Mouse (Mus musculus): Measurements from ENCODE around the gene Rapgef4. TPM values are rescaled to one million over a fixed set of nuclear protein-coding genes. Genes with fewer than 3 reads are reported as not detected.

Gene Rapgef4
- polyA plus RNA-seq, 1 experiment: 0.08 TPM

- H3K27me3 ChIP-seq (ENCODE audit: control insufficient read depth, insufficient read depth, insufficient read length): no peaks in the 10 kb centered on the region
- peaks cover 26% of the 10 kb centered on the region for H3K79me3 ChIP-seq (ENCODE audit: low read depth)
- peaks cover under 1% of the 10 kb centered on the region for H3K36me3 ChIP-seq (ENCODE audit: control insufficient read depth, insufficient read depth)
- no peak for TF ChIP-seq CTCF (IDR thresholded peaks at IDR 0.05; ENCODE audit: control insufficient read depth, insufficient read depth, insufficient read length)
- TF ChIP-seq USF1 (IDR thresholded peaks at IDR 0.05; ENCODE audit: low read depth): no peak
- no peak for TF ChIP-seq MYOG (IDR thresholded peaks at IDR 0.05; ENCODE audit: control insufficient read depth, extremely low read depth, insufficient read length)
- no peak for TF ChIP-seq MAX (IDR thresholded peaks at IDR 0.05)
- TF ChIP-seq MYOD1 (IDR thresholded peaks at IDR 0.05; ENCODE audit: control insufficient read depth, insufficient read length, low read depth): no peak
- no peak for TF ChIP-seq FOSL1 (IDR thresholded peaks at IDR 0.05; ENCODE audit: insufficient read depth, low read length, poor library complexity, severe bottlenecking)
- TF ChIP-seq CEBPB (IDR thresholded peaks at IDR 0.05; ENCODE audit: low read depth): no peak
- no peak overlapping the region for H3ac ChIP-seq (ENCODE audit: control insufficient read depth, insufficient read length, low read depth)
- H3K79me2 ChIP-seq (ENCODE audit: control insufficient read depth, insufficient read depth): peaks cover 36% of the 10 kb centered on the region
- no peak overlapping the region for H3K4me3 ChIP-seq (ENCODE audit: insufficient read depth, poor library complexity, severe bottlenecking)
These were observed 303.6 kb downstream of the Rapgef4 start for GRCm38 (mm10) chr2:72284689-72285088.

- H3ac ChIP-seq (ENCODE audit: control insufficient read depth, insufficient read length, low read depth): peak within 1 kb of the TSS; percentile 90
- TF ChIP-seq CTCF (IDR thresholded peaks at IDR 0.05; ENCODE audit: control insufficient read depth, insufficient read depth, insufficient read length) (peak; percentile 70), FOSL1 (IDR thresholded peaks at IDR 0.05; ENCODE audit: insufficient read depth, low read length, poor library complexity, severe bottlenecking) (no peak), CEBPB (IDR thresholded peaks at IDR 0.05; ENCODE audit: low read depth) (no peak), MAX (IDR thresholded peaks at IDR 0.05) (no peak), MYOG (IDR thresholded peaks at IDR 0.05; ENCODE audit: control insufficient read depth, extremely low read depth, insufficient read length) (no peak), USF1 (IDR thresholded peaks at IDR 0.05; ENCODE audit: low read depth) (no peak)
- peaks cover 42% of the 10 kb centered on the region for H3K79me2 ChIP-seq (ENCODE audit: control insufficient read depth, insufficient read depth)
- H3K4me3 ChIP-seq (ENCODE audit: insufficient read depth, poor library complexity, severe bottlenecking): peak within 1 kb of the TSS; percentile 71
- H3K36me3 ChIP-seq (ENCODE audit: control insufficient read depth, insufficient read depth): peaks cover 7% of the 10 kb centered on the region
- peaks cover 32% of the 10 kb centered on the region for H3K79me3 ChIP-seq (ENCODE audit: low read depth)
- H3K27me3 ChIP-seq (ENCODE audit: control insufficient read depth, insufficient read depth, insufficient read length): no peaks in the 10 kb centered on the region
These were observed 304.3 kb downstream of the Rapgef4 start, which contains the start of gene Map3k20 for GRCm38 (mm10) chr2:72285256-72285887. TSS of gene Map3k20 (plus strand) at chr2:72285637.

GRCm38 (mm10) chr2:72285888-72286661, 305.0 kb downstream of the Rapgef4 start:
- Histone ChIP-seq H3K4me3 (ENCODE audit: insufficient read depth, poor library complexity, severe bottlenecking) (peak overlapping the region; percentile 71), H3ac (ENCODE audit: control insufficient read depth, insufficient read length, low read depth) (peak overlapping the region; percentile 90), H3K27me3 (ENCODE audit: control insufficient read depth, insufficient read depth, insufficient read length) (no peaks in the 10 kb centered on the region), H3K79me3 (ENCODE audit: low read depth) (peaks cover 40% of the 10 kb centered on the region), H3K36me3 (ENCODE audit: control insufficient read depth, insufficient read depth) (peaks cover 13% of the 10 kb centered on the region), H3K79me2 (ENCODE audit: control insufficient read depth, insufficient read depth) (peaks cover 50% of the 10 kb centered on the region)
- TF ChIP-seq CEBPB (IDR thresholded peaks at IDR 0.05; ENCODE audit: low read depth) (peak; percentile 78), CTCF (IDR thresholded peaks at IDR 0.05; ENCODE audit: control insufficient read depth, insufficient read depth, insufficient read length) (no peak)

DNA sequence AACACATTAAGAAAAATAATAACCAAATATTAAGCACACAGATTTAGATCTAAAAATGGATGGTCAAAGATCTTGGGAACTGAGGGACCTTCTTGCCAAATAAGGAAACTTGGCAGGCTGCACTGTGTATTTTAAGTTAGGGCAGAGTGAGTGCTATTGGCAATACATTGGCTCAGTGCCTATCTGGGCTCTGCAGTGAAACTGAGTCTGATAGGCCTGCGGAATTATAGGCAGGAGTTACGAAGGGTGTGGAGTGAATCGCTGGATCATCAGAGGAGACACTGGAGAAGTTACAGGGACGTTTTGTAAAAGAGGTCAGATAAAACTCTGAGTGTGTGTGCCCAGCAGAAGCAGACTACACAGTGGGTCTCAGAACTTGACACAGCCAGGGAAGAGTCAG, 306.1 kb downstream of the Rapgef4 start:
- peak overlapping the region; percentile 71 for H3K4me3 ChIP-seq (ENCODE audit: insufficient read depth, poor library complexity, severe bottlenecking)
- TF ChIP-seq MYOD1 (IDR thresholded peaks at IDR 0.05; ENCODE audit: control insufficient read depth, insufficient read length, low read depth): no peak
- TF ChIP-seq CEBPB (IDR thresholded peaks at IDR 0.05; ENCODE audit: low read depth): no peak
- no peak for TF ChIP-seq USF1 (IDR thresholded peaks at IDR 0.05; ENCODE audit: low read depth)
- no peak for TF ChIP-seq FOSL1 (IDR thresholded peaks at IDR 0.05; ENCODE audit: insufficient read depth, low read length, poor library complexity, severe bottlenecking)
- no peak for TF ChIP-seq MYOG (IDR thresholded peaks at IDR 0.05; ENCODE audit: control insufficient read depth, extremely low read depth, insufficient read length)
- no peak for TF ChIP-seq MAX (IDR thresholded peaks at IDR 0.05)
- no peak for TF ChIP-seq CTCF (IDR thresholded peaks at IDR 0.05; ENCODE audit: control insufficient read depth, insufficient read depth, insufficient read length)
- peak overlapping the region; percentile 59 for H3ac ChIP-seq (ENCODE audit: control insufficient read depth, insufficient read length, low read depth)
- peaks cover 22% of the 10 kb centered on the region for H3K36me3 ChIP-seq (ENCODE audit: control insufficient read depth, insufficient read depth)
- peaks cover 60% of the 10 kb centered on the region for H3K79me2 ChIP-seq (ENCODE audit: control insufficient read depth, insufficient read depth)
- peaks cover 49% of the 10 kb centered on the region for H3K79me3 ChIP-seq (ENCODE audit: low read depth)
- no peaks in the 10 kb centered on the region for H3K27me3 ChIP-seq (ENCODE audit: control insufficient read depth, insufficient read depth, insufficient read length)

GRCm38 (mm10) chr2:72288932-72289534, 308.0 kb downstream of the Rapgef4 start:
- Histone ChIP-seq H3K79me2 (ENCODE audit: control insufficient read depth, insufficient read depth) (peaks cover 79% of the 10 kb centered on the region), H3ac (ENCODE audit: control insufficient read depth, insufficient read length, low read depth) (no peak overlapping the region), H3K27me3 (ENCODE audit: control insufficient read depth, insufficient read depth, insufficient read length) (no peaks in the 10 kb centered on the region), H3K4me3 (ENCODE audit: insufficient read depth, poor library complexity, severe bottlenecking) (no peak overlapping the region), H3K79me3 (ENCODE audit: low read depth) (peaks cover 68% of the 10 kb centered on the region), H3K36me3 (ENCODE audit: control insufficient read depth, insufficient read depth) (peaks cover 31% of the 10 kb centered on the region)
- TF ChIP-seq CEBPB (IDR thresholded peaks at IDR 0.05; ENCODE audit: low read depth) (no peak), CTCF (IDR thresholded peaks at IDR 0.05; ENCODE audit: control insufficient read depth, insufficient read depth, insufficient read length) (no peak), MYOD1 (IDR thresholded peaks at IDR 0.05; ENCODE audit: control insufficient read depth, insufficient read length, low read depth) (peak; percentile 36), MYOG (IDR thresholded peaks at IDR 0.05; ENCODE audit: control insufficient read depth, extremely low read depth, insufficient read length) (no peak), USF1 (IDR thresholded peaks at IDR 0.05; ENCODE audit: low read depth) (peak; percentile 91), MAX (IDR thresholded peaks at IDR 0.05) (no peak), FOSL1 (IDR thresholded peaks at IDR 0.05; ENCODE audit: insufficient read depth, low read length, poor library complexity, severe bottlenecking) (peak; percentile 23)
